Mouse (Mus musculus): ENCODE data around the gene Ehd1. TPM values are rescaled to one million over a fixed set of nuclear protein-coding genes. Genes with fewer than 3 reads are reported as not detected.

Ehd1 gene
- total RNA-seq, 2 experiments from 2014 or later, result 97.8 to 114 TPM

DNA sequence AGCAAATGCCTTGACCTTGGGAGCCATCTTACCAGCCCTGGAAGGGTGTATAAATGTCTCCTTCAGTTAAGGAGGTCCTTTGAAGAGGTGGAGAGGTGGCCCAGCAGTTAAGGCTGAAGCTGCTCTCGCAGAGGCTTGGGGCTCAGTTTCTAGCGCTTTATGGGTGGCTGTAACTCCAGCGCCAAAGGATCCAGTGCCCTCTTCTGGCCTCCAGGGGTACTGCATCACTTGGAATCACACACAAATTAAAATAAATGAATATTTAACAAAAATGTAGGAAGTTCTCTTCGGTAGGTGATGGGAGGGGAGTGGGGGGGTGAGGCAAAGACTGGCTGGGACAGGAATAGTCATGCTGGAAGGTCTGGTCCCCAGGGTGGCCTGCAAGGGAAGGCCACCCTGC, 15.6 kb upstream of the Ehd1 start:
- DNase-seq, result no peak

DNA sequence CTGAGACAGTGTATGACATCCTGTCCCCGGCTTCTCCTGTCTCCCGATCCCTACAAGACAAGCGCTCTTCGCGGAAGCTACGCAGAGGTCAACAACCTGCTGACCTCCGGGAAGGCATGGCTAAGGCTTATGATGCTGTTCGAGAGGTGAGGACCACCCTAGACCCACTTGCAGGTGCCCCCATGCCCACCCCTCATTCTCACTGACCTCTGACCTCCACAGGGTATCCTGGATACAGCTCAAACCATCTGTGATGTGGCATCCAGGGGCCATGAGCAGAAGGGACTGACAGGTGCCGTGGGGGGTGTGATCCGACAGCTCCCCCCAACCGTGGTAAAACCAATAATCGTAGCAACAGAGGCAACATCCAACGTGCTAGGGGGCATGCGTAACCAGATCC, 15.1 kb upstream of the Ehd1 start:
- no peak for DNase-seq

DNA sequence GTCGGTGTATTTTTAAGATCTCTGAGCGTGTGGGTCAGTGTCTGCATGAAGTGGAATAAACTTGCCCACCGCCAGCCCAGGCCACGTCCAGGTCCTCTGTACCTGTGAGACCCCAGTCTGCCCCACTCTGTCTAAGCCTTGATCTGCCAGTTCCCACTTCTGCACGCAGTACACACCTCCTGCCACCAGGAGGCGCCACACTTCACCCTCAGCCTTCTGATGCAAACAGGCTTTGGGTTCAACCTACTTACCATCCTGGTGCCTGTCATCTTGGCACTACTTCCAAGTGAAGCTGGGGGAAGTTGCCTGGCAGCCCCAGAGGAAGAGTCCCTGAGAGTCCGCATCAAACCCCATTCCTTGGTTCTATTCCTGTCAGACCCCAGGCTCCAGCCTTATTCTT, 14.3 kb upstream of the Ehd1 start:
- DNase-seq, result peak; percentile 84

DNA sequence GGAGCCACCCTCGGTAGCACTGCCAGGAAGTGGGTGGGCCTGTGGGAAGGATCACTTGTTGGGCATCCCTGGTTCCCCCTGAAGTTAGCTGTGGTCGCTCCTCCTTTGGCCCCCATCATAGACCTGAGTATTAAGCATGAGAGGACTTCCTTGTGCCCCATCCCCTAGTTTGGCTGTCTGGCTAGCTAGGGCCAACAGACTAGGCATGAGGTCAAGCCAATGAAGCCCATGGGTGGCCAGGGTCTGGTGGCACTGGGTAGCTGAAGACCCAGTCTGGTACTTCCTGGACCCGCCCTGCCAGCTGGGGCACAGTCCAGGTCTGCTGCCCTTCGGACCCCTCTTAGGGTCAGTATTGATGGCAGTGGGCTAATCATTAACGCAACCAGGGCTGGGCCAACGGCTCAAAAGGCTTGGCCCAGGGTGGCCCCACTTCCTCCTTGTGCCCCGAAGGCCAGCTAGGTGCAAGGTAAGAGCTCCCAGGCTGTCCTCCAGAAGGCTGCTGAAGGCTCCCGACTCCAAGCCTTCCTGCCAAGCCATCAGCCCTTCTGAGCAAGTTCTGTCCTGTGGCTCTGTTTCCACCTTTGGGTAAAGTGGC, 13.6 kb upstream of the Ehd1 start:
- no peak for DNase-seq

DNA sequence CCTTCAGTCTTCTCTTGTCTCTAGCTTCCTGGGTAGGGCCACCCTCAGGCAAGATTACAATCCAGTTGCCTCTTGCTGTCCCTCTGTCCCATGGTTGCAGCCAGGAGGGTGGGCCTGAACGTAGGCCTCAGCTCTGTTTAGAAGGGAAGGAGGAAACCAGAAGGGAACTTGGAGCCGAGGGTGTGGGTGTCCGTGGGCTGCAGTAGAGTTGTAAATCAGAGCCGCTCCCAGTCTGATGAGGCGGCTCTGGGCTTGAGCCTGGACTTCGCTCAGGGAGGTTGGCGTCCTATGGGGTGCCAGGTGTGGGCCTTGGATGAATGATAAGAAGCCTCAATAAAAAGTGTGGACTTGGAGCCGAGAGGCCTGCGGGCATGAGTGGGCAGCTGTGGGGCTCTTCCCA, 12.3 kb upstream of the Ehd1 start:
- DNase-seq, result no peak

DNA sequence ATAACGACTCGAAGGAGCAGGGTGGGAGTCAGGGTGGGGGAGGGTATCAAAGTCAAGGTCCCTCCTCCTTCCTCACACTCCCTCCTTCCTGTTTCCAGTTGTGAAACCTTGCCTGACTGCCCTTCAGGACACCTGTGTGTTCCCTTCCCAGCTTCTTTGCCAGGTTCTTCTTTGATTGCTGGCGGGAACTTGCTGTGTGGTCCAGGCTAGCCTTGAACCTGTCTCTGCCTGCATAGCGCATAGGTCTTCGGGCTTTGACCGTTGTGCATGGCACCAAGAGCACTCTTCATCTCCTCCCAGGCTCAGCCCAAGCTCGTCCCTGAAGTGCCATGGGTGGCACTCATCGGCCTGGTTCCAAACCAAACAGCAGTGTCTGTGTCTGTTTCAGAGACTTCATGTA, 11.6 kb upstream of the Ehd1 start:
- no peak for DNase-seq

DNA sequence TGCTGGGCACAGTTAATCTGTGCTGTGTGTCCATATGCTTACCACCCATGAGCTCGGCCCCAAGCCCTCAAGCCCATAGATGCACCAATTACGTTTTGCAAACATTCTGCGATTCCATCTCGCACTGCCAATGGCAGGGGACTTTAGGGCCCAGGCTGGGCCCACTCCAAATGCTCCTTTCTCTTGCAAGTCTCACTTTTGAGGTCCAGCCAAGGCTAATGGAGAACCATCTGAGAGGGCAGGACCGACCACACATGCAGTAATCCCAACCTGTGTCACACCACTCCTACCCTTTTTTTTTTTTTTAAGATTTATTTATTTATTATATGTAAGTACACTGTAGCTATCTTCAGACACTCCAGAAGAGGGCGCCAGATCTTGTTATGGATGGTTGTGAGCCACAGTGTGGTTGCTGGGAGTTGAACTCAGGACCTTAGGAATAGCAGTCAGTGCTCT, 10.8 kb upstream of the Ehd1 start:
- DNase-seq, result no peak

DNA sequence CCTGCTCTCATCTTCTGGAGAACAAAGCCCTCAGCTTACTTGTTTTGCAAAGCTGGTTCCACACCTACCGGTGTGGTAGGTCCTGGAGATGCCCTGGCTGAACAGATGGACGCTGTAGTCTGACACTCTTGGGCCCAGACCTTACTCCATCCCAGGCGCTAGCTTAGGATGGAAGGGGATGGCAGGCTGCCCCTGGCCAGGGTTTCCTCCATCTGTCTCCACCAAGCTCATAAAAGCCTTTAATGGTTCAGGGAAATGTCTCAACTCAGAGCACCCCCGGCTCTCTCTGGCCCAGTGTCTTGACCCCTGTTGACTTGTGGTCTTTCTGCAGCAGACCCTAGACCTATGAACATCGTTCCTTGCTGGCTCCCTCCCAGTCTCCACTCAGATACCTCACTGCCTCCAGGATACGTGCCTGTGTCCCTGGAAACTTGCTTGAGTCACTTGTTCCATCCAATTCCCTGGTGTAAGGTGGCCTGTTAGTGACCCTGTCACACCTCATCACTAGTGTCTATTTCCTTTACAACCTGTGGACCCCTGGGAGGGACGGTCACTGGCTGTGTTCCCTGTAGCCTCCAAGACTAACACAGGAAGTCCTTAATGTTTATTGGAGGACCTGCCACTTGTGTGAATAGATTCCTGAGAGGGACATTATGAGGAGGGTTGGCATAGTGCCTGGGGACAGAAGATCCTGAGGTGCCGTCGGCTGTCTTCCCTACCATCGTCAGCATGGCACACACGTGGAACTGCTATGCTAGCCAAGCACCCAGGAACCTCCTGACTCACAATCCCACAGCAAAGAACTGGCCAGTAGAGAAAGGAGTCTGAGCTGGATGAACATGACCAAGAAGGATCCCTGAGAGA, 9.0 kb upstream of the Ehd1 start:
- DNase-seq, result peak; percentile 40

DNA sequence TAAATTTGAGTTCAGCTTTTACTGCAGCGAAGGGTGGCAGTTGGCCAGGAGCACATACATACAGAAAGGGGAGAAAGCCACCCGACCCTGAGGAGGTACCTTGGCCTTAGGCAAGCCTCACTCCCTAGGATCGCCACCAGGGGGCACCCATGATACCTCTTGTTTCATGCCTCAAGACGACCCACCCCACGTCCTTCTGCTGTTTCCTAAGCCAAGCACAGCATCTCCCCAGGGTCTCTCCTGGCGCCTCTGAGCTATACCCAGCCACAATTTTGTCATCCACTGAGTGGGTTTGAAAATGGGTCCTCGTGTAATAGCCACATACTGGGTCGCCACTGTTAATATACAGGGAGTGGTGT, 8.4 kb upstream of the Ehd1 start:
- DNase-seq, result peak; percentile 93

DNA sequence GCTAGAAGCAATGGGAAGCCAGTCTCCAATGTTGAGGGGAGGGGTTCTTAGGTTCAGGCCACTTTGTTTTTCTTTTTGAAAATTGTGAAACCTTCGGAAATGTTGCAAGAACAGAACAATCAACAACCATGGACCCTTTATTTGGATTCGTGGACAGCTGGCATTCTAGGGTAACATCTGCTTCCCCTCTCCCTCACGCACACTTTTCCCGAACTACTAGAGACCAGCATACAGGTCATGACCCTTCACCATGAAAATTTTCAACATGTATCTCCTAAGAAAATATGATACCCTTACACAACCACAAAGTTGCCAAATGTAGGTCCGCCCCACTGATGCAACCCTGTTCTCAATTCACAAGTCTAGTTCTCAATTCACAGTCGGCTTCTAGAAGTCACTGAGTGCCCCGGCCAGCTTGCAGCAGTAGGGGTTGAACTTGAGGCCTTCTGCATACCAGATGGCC, 7.8 kb upstream of the Ehd1 start:
- DNase-seq, result no peak

DNA sequence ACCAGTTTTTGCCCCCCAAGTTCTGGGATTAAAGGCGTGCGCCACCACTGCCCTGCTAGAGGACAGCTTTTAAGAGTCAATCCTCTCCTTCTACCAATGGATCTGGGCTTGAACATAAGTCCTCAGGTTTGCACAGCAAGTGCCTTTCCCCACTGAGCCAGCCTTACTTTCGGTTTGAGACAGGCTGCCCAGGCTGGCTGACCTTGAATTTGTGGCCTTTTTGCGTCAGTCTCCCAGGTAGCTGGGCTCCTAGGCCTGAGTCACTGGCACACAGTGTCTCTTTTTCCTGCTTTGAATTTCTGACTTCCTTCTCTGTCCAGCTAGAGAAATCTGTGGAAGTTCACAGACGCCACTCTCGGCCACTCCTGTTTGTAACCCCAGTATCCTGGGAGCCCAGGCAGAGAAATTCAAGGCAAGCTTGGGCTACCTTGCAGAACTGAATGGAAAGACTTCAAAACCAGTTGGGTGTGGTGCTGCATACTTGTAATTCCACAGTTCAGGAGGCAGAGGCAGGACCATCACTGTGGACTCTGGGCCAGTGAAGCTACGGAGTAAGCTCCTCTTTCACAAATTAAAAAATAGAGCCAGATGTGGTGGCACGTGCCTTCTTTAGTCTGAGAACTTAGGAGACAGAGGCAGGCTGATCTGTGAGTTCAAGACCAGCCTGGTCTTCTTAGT, 6.6 kb upstream of the Ehd1 start:
- no peak for DNase-seq

DNA sequence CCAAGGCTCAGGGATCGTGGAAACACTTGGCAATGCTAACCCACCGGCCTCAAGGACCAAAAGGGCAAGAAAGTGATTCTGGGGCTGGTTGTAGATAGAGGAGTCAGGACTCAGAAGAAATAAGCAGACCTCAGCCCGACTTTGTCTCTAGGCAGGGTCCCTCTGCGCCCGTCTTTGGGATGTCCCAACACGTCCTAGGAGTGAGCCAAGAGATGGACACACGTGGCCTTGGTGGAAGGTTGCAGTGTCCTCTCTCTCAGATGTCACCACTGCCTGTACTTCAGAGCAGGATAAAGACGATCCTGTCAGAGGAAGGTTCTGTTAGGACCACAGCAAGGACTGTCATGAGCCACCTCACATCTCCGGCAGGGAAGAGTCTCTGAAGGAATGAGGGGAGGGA, 5.9 kb upstream of the Ehd1 start:
- no peak for DNase-seq

DNA sequence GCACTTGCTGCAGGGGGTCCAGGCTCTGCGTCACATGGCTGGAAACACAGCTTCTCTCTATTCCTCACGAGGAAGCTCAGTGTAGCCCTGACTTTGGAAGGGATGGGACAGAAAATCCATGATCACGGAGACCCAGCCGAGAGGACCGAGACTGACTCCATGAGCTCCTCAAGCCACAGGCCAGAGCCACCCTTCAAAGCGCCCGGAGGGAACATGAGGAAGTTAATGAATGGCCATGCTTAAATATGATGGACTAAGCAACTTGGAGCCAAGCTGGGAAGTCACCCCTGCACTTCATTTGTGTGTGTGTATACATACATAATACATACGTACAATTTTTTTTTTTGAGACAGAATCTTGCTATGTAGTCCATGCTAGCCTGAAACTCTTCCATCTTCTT, 5.3 kb upstream of the Ehd1 start:
- no peak for DNase-seq

DNA sequence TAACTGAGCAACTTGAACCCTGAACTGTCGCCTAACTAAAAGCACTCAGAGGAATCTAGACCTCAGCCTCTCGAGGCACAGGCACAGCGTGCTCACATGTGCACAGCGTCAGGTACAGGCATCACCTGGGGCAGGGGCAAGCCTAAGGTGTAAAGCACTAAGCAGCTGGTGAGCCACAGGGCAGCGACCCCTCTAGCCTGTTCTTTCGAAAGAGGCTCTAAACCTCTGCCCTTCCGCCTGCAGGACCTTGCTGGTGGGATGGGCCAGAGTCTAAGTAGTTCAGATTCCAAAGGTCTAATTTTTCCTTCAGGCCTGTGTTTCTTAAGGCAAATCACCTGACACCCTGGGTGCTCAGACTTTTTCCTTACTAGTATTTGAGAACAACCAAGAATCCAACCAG, 4.5 kb upstream of the Ehd1 start:
- DNase-seq, result no peak

DNA sequence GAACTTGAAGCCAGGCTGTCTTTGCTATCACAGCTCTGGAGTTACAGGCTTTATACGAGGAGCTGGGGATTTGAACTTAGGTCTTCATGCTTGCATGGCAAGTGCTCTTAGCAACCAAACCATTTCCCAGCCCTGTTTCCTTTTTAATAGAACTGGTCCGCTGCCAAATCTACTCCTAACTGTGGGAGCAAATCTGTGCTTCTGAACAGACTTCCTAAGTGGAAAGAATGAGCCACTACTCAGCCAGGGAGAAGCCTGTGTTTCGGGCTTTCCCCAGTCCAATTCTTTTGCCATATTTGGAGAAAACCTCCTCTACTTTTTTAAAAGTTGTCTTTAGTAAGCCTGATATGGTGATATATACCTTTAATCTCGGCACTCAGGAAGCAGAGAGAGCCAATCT, 3.8 kb upstream of the Ehd1 start:
- DNase-seq, result peak; percentile 51

DNA sequence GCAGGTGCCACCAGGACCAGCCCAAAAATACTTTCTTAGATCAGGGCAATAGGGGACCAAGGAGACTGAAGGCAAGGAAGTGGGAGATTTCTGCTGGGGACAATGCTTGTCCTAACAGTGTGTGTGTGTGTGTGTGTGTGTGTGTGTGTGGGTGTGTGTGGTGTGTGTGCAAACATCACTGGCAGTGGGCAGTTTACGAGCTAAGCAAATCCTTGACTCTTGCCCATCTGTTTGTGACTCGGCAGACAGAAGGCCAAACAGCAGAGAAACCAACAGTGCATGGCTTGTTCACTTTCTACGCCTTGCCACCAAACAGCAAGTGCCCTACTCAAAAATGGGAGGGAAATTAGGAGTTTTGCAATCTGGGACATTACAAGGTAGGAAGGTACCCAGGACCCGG, 2.9 kb upstream of the Ehd1 start:
- DNase-seq, result no peak

DNA sequence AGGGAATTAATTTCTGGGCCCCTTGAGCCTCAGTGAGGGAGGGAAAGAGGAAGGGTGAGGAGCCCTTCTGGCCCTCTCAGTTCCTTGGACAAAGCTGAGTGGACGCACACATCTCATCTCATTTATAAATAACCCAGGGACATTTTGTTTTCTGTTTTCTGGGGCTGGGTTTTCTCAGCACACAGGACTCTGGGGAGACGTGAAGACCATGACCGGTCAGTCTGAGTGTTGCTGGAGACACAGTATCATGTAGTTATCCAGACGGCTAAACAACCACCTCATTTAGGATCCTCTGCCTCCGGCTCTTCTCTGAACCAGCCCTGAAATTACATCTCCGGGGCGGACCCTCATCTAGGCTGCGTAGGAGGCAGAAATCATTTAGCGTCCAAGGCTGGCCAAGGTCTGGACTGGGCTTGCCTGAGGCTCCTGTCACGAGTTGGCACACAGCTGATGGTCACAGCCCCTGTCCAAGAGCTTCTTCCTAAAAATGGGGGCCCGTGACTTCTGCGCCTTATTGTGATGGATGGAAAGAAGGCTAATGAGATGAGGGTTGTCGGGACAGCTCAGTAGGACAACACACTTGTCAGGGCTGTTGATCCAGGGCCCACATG, 2.4 kb upstream of the Ehd1 start:
- no peak for DNase-seq

DNA sequence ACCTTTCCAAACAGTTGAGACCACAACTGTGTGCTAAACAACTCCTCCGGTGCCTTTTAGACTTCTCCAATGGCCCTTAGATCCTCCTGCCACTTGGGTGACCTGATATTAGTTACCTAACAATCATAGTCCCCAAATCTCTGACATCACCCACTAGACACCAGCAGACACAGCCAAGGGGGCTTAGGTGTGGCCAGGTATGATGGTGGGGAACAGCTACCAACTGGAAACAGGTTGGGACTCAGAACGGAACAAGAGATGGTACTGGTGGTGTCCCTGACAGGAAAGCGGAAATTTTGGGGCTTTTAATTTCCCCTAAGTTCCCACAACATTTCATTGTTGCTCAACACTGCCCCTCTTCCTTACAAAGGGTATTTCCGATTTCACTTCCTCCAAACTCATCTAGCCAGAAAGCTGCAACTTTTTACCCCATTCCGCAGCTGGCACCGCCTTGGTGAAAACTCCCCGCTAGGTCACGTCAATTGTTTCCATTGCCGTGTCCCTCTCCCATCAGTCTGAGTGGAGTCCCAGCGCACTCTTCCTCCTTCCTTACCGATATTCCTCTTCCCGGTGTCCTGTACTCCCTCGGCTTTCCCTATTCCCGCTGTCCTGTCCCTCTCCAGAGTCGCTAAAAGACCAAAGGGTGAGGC, 660 bp upstream of the Ehd1 start:
- DNase-seq, result no peak

DNA sequence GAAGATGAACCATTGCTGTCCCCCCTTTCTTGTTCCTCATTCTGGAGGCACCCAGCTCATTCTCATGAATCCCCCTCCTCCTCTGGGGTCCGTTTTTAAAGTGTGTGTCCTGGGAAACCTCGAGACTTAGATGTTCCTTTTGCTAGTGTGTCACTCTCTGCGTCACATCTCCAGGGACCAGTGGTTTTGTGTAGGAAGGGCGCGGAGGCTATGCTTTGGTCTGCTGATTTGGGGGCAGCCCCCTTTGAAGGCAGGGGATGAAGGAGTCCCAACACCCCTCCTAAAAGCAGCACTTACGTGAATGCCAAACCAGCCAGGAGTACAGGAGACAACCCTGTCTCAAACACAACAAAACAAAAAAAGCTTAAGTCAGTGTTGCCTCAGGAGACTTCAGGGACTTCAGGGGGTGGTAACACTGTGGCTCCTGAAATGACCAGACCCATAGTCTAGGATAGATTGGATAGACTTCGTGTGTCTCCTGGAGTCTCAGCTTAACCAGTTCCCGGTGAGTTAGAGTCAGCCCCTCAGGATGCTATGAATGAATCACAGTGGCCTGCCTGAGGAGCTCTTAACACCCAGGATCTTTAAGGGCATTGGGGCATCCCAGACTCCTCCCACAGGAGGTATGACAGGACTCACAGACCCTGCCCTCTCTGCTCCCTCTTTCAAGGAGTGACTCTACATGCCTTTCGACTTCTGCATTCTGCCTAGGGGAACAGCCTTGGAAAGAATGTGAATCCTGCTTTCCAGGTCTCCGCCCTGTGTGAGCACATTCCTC, 1.3 kb downstream of the Ehd1 start:
- DNase-seq, result peak; percentile 76

DNA sequence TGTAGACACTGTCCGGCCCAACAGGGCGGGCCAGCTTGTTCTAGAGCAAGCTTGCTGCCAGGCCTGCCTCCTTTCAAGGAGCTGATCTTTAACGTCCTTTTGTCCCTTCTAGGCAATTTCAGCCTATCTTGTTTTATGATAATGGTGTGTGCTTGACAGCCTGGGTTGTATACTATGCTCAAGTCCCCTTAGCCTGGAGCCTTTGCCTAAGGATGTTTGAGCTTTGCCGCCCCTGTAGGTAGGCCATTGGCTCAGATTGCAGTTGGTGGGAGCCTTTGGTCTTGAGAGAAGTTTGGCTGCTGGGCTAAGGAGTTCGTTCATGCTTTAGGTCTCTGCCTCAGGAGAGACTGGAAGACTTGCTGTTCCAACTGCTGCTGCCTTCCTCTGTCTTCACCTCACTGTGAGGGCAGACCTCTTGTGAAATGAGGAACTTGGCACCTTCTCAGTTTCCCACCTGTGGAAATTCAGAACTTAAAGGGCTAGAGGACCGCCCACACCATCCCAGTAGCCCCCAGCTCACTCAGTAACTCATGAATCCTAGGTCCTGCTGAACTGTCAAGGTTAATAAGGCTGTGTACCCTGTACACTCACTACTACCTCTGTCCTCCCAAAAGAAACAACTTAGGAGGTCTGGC, 2.0 kb downstream of the Ehd1 start:
- DNase-seq, result no peak

DNA sequence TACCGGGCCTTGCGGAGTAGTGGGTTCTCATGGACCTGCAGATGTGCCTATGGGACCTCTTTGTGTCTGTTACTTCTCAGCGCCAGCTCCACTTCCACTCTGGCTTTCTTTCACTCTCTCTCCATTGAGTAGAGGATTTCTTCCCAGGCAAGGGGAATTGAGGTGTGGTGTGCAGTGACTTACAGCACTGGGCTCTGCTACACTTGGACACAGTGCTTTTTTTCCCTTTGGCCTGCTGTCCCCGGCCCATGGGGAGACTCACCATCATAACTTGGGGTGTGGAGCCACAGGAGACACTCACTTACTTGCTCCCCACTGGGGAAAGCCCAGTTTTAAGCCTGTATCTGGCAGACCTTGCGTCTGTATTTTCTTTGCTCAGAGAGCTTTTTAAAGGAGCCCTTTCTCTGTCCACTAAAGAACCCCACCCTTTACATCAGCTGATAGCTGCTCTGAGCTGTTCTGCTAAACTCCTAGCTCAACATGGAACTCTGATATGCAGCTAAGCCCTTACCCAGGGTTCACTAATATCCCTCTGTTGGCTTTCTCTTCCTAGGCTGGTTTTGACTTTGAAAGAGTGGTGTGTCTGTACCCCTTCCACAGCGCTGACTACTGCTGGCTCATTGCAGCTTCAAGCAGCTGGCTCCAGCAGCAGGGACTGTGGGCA, 3.1 kb downstream of the Ehd1 start:
- DNase-seq, result no peak

All from heart, postnatal 4 days (tissue).